Mouse (Mus musculus) embryo, embryonic 9.5 days (tissue): Measurements from ENCODE around the gene Smg7.
"Not testable (repeated sequence)": the region's sequence is repeated elsewhere in the genome, so short reads cannot be mapped to it uniquely, and the experiment has no call there.

ENCODE experiments used
- DNase-seq: peaks from one replicate; pipeline ENCODE4 v3.0.0-alpha.2; 2017; ENCODE audit errors: extremely low spot score

Gene Smg7

DNA sequence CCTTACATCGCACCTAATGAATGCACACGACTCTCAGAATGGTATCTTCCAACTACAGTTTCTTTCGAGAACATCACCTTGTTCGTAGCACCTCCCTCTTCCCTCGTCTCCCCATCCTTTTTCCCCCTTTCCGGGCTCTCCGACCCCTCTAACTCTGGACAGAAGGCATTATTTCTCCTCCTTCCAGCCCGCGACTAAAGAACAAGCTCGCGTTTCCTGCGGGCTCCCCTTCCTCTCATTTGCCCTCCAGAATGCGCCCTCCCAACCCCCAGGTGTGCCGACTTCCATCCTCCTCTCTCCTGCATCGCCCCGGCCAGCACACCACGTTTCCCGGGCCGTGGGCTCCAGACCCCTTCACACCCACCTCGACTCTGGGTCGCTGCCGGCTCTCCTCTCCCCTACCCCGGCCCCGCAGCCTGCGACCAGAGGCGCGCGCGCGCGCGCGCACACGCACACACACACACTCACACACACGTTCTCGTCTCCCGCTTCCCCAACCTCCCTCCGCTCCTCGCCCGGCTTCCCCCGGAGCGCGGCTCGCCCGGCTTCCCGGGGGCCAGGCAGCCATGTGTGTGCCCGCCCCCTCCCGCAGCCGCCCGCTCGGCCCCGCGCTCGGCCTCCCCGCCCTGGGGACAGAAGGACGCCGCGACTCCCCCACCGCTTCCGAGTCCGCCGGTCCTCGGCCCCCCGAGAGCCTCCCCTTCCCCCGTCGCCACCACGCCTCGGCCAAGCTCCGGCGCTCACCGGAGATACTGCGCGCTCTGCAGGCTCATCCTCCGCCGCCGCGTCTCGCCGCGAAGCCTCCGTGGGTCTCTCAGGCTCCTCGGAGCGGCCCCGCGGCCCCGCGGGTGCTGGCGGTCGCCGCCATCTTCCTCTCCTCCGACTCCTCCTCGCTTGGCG lies at the start of gene Smg7:
Smg7 (minus strand) TSS at position 882 of the 900 bp plus-strand sequence.
- DNase-seq: no peak

DNA sequence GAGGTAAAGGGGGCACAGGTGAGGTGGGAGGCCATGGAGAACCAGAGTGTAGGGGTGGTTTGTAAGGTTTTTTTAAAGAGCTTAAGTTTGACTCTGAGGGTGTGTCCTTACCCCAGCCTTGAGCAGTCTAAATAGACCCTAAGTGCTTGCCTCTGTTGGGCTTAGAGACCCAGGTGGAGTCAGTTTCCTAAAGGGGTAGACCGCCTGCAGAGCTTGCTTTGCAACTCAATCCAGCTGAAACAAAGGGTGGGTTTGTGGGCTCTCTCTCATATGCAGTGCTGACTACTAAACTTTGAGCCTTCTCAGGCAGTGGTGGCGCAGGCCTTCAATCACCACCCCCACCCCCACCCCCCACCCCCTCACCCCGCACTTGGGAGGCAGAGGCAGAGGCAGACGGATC lies 40.5 kb upstream of the Smg7 start:
- DNase-seq: no peak

DNA sequence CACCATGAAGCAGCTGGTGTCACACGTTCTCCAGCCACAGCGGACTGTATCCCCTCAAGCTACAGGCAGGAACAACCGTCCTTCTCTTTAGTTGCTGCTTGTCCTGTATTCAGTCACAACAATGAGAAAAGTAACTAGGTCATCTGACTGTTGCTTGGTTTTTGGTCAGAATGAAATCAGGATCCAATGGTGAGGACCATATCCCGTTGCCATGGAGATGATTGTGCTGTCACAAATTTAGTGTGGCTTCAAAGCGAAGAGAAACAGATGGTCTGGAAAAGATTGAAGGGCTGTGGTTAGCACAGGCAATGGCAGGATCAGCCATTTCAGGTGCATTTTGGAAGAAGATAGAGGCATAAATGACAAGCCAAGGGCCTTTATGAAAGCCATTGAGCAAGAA lies 33.9 kb upstream of the Smg7 start:
- no peak for DNase-seq

DNA sequence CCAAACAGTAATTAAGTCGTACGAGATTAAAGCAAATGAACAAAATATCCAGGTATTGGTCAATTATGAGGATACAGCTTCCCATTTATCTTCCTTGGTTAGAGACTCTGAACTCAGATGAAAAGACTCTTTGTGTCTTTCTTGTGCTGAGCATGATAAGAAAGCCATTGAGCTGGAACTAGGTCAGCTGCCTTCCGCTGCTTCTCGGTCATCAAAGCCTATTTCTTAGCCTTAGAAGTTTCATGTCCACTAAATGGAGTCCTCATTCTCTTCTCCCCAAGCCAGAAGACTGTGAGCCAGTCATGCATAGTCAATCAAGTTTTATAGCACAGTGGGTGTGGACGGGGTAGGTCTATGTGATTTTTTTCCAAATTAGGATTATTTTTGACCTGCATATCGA lies 33.0 kb upstream of the Smg7 start:
- no peak for DNase-seq

DNA sequence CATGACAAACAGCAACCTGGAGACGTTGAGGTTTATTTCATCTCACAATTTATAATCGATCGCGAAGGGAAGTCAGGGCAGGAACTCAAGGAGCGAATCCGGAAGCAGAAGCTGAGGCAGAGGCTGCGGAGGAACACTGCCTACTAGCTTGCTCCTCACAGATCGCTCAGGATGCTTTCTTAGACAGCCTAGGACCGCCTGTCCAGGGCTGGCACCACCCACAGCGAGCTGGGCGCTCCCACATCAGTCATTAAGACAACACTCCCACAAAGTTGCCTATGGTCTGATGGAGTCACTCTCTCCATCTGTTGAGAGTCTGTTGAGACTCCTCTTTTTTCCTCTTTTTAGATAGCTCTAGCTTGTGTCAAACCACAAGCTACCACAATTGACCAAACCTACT lies 31.5 kb upstream of the Smg7 start:
- peak; percentile 12 for DNase-seq

DNA sequence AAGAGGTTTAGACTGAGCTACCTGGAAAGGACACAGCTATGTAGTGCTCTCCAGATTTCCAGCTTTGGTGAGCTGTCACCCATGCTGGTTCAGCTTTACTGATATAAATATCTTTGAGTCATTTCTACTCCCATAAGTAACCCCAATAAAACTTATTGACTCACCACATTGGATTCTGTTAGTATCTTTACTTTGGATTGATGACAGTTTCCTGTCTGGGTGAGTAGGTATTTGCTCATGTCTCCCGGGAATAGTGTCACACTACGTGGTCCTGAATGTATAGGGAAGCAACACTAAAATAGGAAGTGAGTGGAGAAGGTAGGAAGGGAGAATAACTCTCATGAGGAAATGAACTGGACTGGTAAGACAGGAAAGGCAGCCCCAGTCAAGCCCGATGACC lies 19.3 kb upstream of the Smg7 start:
- DNase-seq: no peak

DNA sequence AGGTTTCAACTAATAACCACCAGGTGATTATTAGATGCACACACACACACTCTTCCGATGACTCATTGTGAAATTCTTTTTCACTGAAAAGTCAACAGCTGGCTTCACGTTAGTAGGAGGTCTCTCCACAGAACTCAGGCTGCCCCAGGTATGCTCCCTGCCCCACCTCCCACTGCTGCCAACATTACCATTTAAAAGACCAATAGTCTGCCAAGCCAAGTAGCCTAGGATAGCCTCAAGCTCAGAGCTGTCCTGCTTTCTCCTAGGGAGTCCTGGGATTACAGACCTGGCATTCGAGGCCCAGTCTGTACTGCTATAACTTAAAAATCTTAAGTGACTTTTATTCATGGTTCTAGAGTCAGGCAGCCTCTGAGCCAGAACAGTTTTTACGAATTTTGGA lies 15.2 kb upstream of the Smg7 start:
- DNase-seq: no peak

DNA sequence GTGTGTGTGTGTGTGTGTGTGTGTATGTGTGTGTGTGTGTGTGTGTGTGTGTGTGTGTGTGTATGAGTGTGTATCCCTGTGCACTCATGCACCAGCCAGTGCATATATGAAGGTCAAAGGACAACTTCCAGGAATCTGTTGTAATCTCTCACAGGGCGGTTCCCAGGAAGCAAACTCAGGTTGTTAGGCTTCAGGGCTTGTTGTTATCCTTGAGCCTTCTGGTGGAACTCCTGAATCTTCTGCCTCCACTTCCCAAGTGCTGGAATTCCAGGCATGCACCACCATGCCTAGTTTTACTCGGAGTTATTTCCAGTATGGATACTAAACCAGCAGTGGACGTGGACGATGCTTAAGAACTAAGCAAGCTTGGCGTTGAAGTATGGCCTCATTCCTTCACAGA lies 14.5 kb upstream of the Smg7 start:
- DNase-seq: no peak

DNA sequence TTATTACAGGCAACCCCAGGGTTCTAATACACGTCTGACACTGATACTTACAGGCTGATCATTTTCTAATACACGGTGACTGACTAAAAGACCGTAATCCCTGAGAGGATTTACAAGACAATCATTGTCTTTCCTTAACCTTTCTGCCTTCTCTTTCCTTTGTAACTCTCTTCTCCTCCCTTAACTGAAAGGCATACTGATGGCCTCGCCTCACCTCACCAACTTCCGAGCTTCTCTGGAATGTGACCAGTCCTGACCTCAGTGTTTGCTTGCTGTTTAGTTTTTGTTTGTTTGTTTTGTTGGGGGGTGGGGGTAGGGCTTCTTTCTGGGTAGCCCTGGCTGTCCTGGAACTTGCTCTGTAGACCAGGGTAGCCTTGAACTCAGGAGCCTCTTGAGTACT lies 13.3 kb upstream of the Smg7 start:
- no peak for DNase-seq

DNA sequence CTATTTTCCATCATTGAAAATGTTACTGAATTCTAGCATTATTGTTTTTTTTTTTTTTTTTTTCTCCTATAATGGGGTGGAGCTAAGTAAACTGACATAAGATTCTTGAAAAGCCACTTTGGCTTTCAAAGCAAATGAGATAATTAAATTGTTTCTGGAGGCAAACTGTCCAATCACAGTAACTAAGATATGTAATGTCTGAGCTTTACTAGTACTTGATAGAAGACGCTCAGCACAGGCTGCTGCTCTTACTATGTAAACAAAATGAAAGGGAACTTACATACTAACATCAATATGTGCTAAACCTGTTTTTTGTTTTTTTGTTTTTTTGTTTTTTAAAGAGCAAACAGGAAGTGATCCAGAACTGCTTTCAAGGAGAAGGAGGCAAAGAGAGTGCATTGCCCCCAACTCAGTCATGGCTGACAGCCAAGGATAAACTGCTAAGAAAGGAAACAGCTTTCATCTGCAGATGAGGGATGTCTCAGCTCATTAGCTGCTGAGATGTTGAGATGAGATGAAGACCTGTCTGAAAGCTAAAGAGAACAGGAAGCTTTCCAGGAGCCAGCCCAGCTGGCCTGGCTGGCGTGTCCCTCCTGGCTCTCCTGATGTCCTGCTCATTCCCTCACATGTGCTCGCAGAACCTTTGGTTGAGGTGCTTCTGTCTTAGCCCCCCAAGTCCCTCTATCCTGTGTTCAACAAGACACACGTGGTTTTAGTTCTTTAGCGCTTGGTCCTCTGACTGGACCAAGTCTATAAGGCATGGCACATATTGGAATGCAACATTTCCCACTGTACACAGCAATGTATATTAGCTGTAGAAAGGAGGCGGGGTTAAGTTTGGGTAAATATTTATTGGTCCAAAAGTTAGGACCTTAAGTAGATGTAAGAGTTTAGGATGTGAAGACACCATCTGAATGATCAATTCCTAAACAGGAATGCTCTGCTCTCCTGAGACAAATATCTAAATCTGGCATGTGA lies 11.3 kb upstream of the Smg7 start:
- DNase-seq: no peak

DNA sequence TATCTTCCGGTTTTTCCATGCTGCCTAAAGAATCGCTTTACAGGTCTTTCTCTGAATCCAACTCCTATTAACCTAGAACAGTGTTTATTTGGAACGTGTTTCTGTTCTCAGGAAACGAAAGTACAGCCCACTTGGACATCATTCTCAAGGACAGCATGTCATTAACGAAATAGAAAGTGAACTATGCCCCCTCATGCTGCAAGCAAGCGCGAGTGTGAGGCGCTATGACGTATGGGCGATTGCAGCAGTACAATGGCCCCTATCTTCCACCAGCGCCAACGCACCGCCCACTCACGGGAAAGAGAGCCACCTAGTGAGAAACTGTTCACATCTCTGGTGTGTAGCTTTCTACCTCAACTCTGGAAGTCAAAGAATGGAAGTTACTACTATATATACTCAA lies 2.0 kb upstream of the Smg7 start:
- DNase-seq: peak; percentile 74

DNA sequence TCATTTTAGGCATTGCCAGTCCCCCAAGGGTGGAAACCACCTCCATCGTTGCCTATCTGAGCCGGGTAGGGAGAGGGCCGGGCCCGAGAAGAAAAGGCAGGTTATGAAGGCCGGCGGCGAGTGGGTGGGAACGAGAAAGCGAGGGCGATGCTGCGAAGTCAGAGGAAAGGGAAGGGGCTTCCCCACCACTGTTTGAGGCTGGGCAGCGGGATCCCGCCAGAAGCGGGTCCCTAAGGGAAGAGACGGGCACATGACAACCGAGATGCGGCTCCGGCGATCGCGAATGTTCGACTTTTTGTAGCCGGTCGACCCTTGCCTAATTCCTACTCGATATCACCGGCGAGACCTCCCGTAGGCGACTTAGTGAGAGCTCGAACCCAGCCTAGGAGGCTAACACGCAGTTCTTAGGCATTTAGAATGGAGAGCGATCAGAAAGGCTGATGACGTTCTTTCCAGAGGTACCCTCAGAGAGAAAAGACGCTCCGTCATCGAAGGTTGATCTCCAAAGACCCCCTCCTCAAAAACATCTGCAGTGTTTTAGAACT lies 1.2 kb upstream of the Smg7 start:
- DNase-seq: no peak

DNA sequence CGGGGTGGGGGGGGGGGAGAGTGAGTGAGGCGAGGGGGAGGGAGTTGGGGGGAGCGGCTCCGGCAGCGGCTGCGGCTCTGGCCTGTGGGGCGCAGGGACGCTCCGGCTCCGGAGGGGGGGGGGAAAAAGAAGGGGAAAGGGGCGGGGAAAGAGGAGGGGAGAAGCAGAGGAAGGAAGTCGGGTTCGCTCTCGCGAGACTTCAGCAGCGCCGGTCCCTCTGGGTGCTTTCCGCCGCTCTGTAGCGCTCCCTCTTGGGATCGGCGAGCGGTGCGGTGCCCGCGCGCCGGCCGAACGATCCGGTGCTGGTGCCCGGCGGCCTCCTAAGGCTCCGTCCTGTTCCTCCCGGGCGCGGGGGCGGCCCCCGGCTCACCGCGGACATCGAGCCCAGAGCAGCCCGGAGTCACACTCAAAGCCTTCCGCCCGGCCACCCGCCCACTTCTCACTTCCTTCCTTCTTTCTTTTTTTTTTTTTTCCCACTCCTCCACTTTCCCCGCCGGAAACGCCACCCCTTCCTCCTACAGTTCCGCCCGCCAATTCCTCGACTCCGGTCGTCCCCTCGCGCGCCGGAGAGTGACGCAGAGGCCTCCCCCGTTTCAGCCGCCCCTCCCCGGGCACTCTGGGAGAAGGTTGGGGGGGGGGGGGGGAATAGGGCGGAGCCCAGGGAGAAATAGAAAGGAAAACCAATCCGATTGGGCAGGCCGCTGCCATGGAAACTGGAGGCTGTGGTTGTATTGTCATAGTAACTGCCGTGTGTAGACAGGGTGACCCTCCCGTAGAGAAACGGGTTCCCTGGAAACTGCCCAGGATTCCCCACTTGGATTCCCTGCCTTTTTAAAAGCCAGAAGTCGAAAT lies 445 bp upstream of the Smg7 start:
- peak; percentile 99 for DNase-seq

DNA sequence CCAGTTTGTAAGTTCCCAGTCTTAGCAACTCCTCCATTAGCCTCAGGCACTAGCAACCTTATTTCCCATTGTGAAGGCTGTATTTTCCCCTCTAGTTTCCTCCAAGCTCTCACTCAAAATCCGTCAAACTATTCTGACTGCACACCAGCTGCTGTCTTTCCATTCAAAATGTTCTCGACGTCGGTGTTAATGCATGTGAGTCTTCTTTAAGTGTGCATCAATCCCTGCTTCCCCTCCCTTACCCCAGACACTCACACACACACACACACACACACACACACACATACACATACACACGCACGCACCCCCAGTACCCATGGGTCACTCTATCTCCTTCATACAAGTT lies 1.1 kb downstream of the Smg7 start:
- peak; percentile 2 for DNase-seq

DNA sequence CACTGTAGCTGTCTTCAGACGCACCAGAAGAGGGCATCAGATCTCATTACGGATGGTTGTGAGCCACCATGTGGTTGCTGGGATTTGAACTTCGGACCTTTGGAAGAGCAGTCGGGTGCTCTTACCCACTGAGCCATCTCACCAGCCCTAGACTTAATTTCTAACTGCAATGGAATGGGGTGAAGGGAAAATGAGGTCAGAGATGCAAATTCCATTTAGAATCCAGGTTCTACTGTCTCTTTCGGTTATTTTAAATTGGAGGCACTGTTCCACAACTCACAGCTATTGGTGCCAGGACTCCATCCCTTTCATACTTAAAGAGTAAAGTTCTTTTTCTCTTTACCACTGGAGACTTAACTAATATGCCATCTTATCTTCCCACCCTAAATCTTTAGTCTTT lies 14.4 kb downstream of the Smg7 start:
- DNase-seq: not testable (repeated sequence)

DNA sequence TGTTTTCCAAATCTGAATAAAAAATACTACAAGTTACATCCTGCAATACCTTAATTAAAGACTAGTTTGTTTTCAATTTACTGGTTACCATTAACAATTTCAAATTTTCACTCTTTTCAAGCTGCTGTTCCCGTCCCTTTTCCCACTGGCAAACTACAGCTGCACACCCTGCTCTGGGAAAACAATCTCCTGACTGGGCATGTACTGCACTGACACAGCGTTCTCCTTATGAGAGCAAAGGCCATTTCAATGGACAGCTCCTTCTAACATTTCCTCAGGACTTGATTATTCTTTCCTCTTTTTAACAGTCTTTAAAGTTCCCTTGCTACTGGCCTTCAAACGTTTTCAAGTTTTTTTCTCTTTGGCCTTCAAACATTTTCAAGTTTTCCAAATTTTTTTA lies 31.4 kb downstream of the Smg7 start:
- no peak for DNase-seq

DNA sequence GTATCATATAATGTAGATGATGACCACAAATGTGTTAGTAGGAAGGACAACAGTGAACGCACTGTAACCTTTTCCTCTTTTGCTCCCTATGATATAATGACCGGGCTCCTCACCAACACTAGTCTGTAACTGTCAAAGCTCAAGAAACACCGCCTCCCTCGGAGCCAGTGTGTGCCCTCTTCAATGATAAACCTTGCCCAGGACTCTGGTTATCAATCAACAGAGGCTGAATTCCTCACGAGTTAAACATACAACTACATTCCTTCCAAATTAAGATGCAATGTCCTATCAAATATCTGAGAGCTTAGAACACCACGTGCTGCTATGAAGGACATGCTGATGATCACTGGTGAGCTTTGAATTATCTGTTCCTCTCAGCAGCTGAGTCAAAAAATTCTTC lies 32.5 kb downstream of the Smg7 start:
- no peak for DNase-seq

DNA sequence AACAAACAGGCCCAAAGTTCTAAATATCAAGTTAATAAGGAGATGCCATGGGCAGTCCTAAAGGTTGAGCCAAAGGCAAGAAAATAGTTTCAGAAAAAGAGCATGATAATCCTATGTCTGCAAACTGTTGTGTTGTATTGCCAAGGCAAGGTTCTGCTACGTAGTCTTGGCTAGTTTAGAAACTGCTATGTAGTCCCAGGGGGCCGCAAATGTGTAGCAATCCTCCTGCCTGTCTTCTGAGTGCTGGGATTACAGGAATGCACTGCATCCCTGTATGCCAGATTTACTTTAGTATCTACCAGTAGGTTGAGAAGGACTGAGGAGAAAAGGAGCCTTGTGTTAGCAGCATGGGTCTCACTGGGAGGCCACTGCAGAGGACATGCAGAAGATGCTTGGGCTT lies 55.6 kb downstream of the Smg7 start:
- DNase-seq: no peak

DNA sequence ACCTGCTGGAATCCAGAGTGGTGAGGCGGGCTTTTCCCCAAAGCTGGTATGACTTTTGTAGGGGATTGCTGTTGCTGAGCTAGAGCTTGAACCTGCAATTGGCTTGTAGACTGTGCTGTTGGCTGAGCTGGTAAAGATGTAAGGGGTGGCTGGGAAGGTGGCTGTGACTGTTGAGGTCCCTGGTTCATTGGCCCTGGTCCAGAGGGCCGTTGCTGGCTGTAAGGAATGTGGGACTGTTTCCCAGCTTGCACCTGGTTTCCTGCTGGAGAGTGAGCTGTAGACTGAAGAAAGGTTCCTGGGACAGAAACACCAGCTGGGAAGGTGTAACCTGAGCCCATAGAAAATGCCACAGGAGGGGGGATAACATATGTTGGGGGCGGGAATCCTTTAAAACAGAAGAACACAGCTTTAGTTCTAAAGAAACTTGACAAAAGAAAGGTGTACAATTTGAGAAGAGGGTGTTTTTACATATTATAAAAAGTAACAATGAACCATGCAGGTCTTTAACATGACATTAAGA lies 57.2 kb downstream of the Smg7 start:
- no peak for DNase-seq

DNA sequence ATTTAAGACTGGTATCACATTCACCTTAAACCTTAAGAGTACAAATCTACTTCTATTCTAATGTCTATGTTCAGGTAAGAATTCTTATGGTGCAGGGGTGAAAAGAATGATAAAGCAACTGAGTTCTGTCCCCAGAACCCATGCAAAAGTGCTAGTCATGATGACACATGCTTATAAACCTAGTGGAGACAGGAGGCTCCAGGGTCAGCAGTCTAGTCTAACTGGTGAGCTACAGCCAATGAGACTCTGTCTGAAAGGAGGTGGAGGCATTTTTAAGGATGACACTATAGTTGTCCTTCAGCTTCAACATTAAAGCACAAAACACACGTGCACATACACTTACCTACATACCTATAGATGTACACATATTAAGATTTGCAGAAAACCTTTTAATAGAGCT lies 57.8 kb downstream of the Smg7 start:
- no peak for DNase-seq

DNA sequence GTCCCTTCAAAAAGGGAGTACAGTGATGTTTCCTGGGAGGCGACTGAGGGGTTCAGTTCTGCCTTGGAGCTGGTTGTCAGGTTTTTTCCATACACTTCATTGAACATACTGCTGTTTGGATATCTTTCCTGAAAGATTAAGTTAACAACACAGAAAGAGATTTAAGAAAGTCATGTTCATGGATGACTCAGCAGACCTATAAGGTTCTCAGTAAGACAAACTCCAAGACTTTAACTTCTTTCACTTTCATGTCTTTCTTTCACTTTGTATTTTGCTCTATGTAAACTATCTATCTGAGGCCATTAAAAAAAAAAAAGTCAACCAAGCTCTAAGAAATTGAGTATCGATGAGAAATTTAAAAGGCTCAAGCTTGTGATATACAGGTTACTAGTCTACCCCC lies 61.4 kb downstream of the Smg7 start:
- DNase-seq: no peak
